In the genomic region with DNA sequence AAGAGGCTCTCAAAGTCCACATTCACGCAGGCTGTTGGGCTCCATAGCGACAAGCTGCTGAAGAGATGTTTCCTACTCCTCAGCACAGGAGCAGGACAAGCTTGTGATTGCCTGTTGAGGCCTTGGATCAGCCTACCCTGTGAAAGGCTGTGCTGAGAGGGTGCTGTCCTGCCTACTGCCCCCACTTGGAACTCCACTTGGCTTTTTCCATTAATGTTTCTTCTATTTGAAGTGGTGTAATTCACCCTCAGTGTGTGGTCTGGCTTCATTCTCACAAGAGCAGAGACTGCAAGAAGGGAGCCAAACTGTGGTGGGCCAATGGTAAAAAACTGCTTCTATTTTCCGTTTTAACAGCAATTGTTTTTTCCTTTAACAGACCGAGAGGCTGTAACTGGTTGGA, we compare ENCODE assay signal across 21 mouse cellular contexts.
A peak's percentile ranks its signal among the peaks of the same experiment; 100 is the strongest.
DNase-seq lines count a peak whose midpoint lies in the region; ATAC-seq and TF ChIP-seq lines count a peak whose summit lies in the region.
"Had no signal": no experiment of that assay in that cellular context is flagged by ENCODE, and none has a peak within 500 bp of the region (broad histone marks: within the 10 kb centered on the region; RNA-seq: fewer than 3 reads in every experiment).

No protein-coding gene starts in this region.

- no peaks in the 10 kb centered on the region for H3K27me3 ChIP-seq in limb, embryonic 13.5 days
- no peaks in the 10 kb centered on the region for H3K27me3 ChIP-seq in limb, embryonic 10.5 days (ENCODE audit: low read depth, poor library complexity, severe bottlenecking)
- H3K27me3 ChIP-seq in lung, postnatal 0 days (replicated peaks; ENCODE audit: insufficient read depth, low read length) = no peaks in the 10 kb centered on the region
- H3K27me3 ChIP-seq: embryonic facial prominence, embryonic 15.5 days; hindbrain, embryonic 12.5 days had no signal

- 55% methylated on average over 4 of the region's 4 CpGs for WGBS in limb, embryonic 13.5 days
- WGBS in limb, embryonic 10.5 days = 76% methylated on average over 4 of the region's 4 CpGs
- 52% methylated on average over 4 of the region's 4 CpGs for WGBS in lung, postnatal 0 days
- WGBS in lung, adult 2 months = 72% methylated on average over 4 of the region's 4 CpGs

- no peaks in the 10 kb centered on the region for H3K4me1 ChIP-seq in limb, embryonic 13.5 days
- 0 out of 2 replicates have a peak, but pooled peaks cover 3% of the 10 kb centered on the region for H3K4me1 ChIP-seq in limb, embryonic 10.5 days
- no peaks in the 10 kb centered on the region for H3K4me1 ChIP-seq in lung, postnatal 0 days (ENCODE audit: insufficient read depth, low read depth, low read length)
- no peaks in the 10 kb centered on the region; the same call in 1 of the 2 replicates for H3K4me1 ChIP-seq in lung, adult 2 months (ENCODE audit: control insufficient read depth, insufficient read depth, low read length)
- H3K4me1 ChIP-seq: embryonic facial prominence, embryonic 15.5 days; forebrain, embryonic 10.5 days; hindbrain, embryonic 12.5 days had no signal

- no peak for TF ChIP-seq POLR2A in lung, adult 2 months (IDR thresholded peaks at IDR 0.05; ENCODE audit: borderline replicate concordance, extremely low read depth, low read depth, low read length)

- no peak for DNase-seq in limb, embryonic 10.5 days (ENCODE audit: low spot score)
- peak; percentile 41 for DNase-seq in lung, postnatal 0 days (ENCODE audit: low spot score)
- no peak for DNase-seq in lung, adult 2 months
- peak; percentile 14 for DNase-seq in lung, postnatal 36 days
- DNase-seq in layer of hippocampus, adult 9-10 months (ENCODE audit: low spot score) = no peak
- DNase-seq: adrenal gland, adult 2 months; adrenal gland, postnatal 25 days; cerebellum, adult 18-20 months; cerebellum, adult 9-11 months; cerebellum, postnatal 36 days; gastrocnemius, postnatal 36 days; heart, adult 11 months; heart, postnatal 10 days; heart, postnatal 4 days had no signal

- H3K9me3 ChIP-seq in limb, embryonic 13.5 days = no peaks in the 10 kb centered on the region
- H3K9me3 ChIP-seq in limb, embryonic 10.5 days (replicated peaks) = no peaks in the 10 kb centered on the region
- no peaks in the 10 kb centered on the region for H3K9me3 ChIP-seq in lung, postnatal 0 days (ENCODE audit: low read length)
- H3K9me3 ChIP-seq: embryonic facial prominence, embryonic 15.5 days; forebrain, embryonic 10.5 days; hindbrain, embryonic 12.5 days had no signal

- H3K27ac ChIP-seq in limb, embryonic 13.5 days = no peak overlapping the region
- H3K27ac ChIP-seq in limb, embryonic 10.5 days = no peak overlapping the region
- H3K27ac ChIP-seq in lung, postnatal 0 days (ENCODE audit: low read length) = peak overlapping the region; percentile 12; the same call in 1 of the 2 replicates
- H3K27ac ChIP-seq: embryonic facial prominence, embryonic 15.5 days; forebrain, embryonic 10.5 days; hindbrain, embryonic 12.5 days had no signal

- H3K36me3 ChIP-seq in limb, embryonic 13.5 days = no peaks in the 10 kb centered on the region
- H3K36me3 ChIP-seq in limb, embryonic 10.5 days = no peaks in the 10 kb centered on the region
- H3K36me3 ChIP-seq in lung, postnatal 0 days (ENCODE audit: insufficient read depth, low read length) = no peaks in the 10 kb centered on the region
- H3K36me3 ChIP-seq: embryonic facial prominence, embryonic 15.5 days; forebrain, embryonic 10.5 days; hindbrain, embryonic 12.5 days had no signal

- TF ChIP-seq CTCF in lung, postnatal 0 days (IDR thresholded peaks at IDR 0.05) = no peak
- no peak for TF ChIP-seq CTCF in lung, adult 2 months (IDR thresholded peaks at IDR 0.05; ENCODE audit: insufficient read depth, low read length)

- no peak overlapping the region for H3K9ac ChIP-seq in limb, embryonic 13.5 days
- H3K9ac ChIP-seq in lung, postnatal 0 days (replicated peaks; ENCODE audit: low read depth) = no peak overlapping the region
- H3K9ac ChIP-seq: embryonic facial prominence, embryonic 15.5 days; hindbrain, embryonic 12.5 days had no signal

- H3K4me2 ChIP-seq in limb, embryonic 13.5 days (replicated peaks) = no peak overlapping the region
- H3K4me2 ChIP-seq in lung, postnatal 0 days (replicated peaks; ENCODE audit: low read depth, low read length) = no peak overlapping the region
- H3K4me2 ChIP-seq: embryonic facial prominence, embryonic 15.5 days; hindbrain, embryonic 12.5 days had no signal

- ATAC-seq in limb, embryonic 13.5 days (ENCODE audit: low FRiP score, low read depth) = peak; percentile 19; the same call in 1 of the 2 replicates
- ATAC-seq in lung, postnatal 0 days = peak; percentile 76
- ATAC-seq: forebrain, embryonic 14.5 days; hindbrain, embryonic 16.5 days had no signal

- TF ChIP-seq EP300 in lung, postnatal 0 days (IDR thresholded peaks at IDR 0.05) = 0 out of 2 replicates have a peak, but pooled peaks have one; percentile 8

- no peak overlapping the region for H3K4me3 ChIP-seq in limb, embryonic 13.5 days
- H3K4me3 ChIP-seq in limb, embryonic 10.5 days = no peak overlapping the region
- no peak overlapping the region for H3K4me3 ChIP-seq in lung, postnatal 0 days (ENCODE audit: low read depth, low read length)
- H3K4me3 ChIP-seq in lung, adult 2 months (replicated peaks; ENCODE audit: extremely low read depth, low read depth, low read length) = no peak overlapping the region
- H3K4me3 ChIP-seq: embryonic facial prominence, embryonic 15.5 days; erythroblast, embryonic 14.5 days; forebrain, embryonic 10.5 days; hindbrain, embryonic 12.5 days had no signal

Comparison
In these comparisons a context has a peak if more than half of its experiments do, and no peak if none do; other contexts are left out.
1. DNase-seq: peak in lung, postnatal 0 days (single experiment) and lung, postnatal 36 days (single experiment); none in limb, embryonic 10.5 days (single experiment), lung, adult 2 months (single experiment) and layer of hippocampus, adult 9-10 months (single experiment).